In genomic region chr9:101181962-101182701, GRCm38 (mm10) we compare ENCODE assay signal across 7 mouse cellular contexts.
DNase-seq lines count a peak whose midpoint lies in the region; ATAC-seq and TF ChIP-seq lines count a peak whose summit lies in the region.

No protein-coding gene starts in this region.

- peak; percentile 79 to 95 for DNase-seq in adrenal gland, adult (ENCODE audit: inconsistent age in 2 of 2, low spot score in 1 of 2)
- DNase-seq in gastrocnemius, postnatal 14 days: peak; percentile 84
- DNase-seq in left cerebral cortex, postnatal 14 days (ENCODE audit: low spot score in 2 of 2): peak; percentile 94
- peak; percentile 74 for DNase-seq in midbrain, embryonic 10.5 days (ENCODE audit: low spot score)

- peak; percentile 83 for ATAC-seq in intestine, embryonic 15.5 days

- 39% methylated on average over 5 of the region's 5 CpGs for WGBS in intestine, embryonic 15.5 days
- 50% methylated on average over 5 of the region's 5 CpGs for WGBS in midbrain, embryonic 10.5 days
- 44% methylated on average over 5 of the region's 5 CpGs for WGBS in small intestine, adult 2 months

- H3K27me3 ChIP-seq in intestine, embryonic 15.5 days (replicated peaks): no peaks in the 10 kb centered on the region
- H3K27me3 ChIP-seq in midbrain, embryonic 10.5 days (ENCODE audit: low read depth, poor library complexity, severe bottlenecking): no peaks in the 10 kb centered on the region
- H3K27me3 ChIP-seq in small intestine, adult 2 months (ENCODE audit: control insufficient read depth, insufficient read depth, low read length): no peaks in the 10 kb centered on the region

- H3K9ac ChIP-seq in intestine, embryonic 15.5 days: no peak overlapping the region

- peak; percentile 75 for TF ChIP-seq CTCF in cortical plate, adult 2 months (IDR thresholded peaks at IDR 0.05; ENCODE audit: extremely low read depth, insufficient read depth, low read length)
- peak; percentile 40; the same call in 1 of the 2 replicates for TF ChIP-seq CTCF in small intestine, adult 2 months (IDR thresholded peaks at IDR 0.05; ENCODE audit: extremely low read depth, insufficient read length, insufficient replicate concordance, low read depth, low read length)

- 0 out of 2 replicates have a peak, but pooled peaks cover 1% of the 10 kb centered on the region for H3K4me1 ChIP-seq in cortical plate, adult 2 months (ENCODE audit: control insufficient read depth, insufficient read depth, low read length)
- H3K4me1 ChIP-seq in intestine, embryonic 15.5 days (replicated peaks): no peaks in the 10 kb centered on the region
- 0 out of 2 replicates have a peak, but pooled peaks cover 2% of the 10 kb centered on the region for H3K4me1 ChIP-seq in midbrain, embryonic 10.5 days
- H3K4me1 ChIP-seq in small intestine, adult 2 months (ENCODE audit: control insufficient read depth, insufficient read depth, insufficient read length, low read length): no peaks in the 10 kb centered on the region

- intact Hi-C loops in gastrocnemius, postnatal 14 days (cut with DNase I; ENCODE audit: low total_unique reads): no loop called here
- intact Hi-C loops in left cerebral cortex, postnatal 14 days (cut with DNase I): loop anchor here (2.0 to 10.0 kb wide), 3 partner anchors 131 to 1173 kb away; partner anchors contain the start of gene Ephb1

- H3K4me2 ChIP-seq in intestine, embryonic 15.5 days (replicated peaks): no peak overlapping the region

- H3K4me3 ChIP-seq in cortical plate, adult 2 months (ENCODE audit: insufficient read depth, low read length): no peak overlapping the region
- no peak overlapping the region for H3K4me3 ChIP-seq in intestine, embryonic 15.5 days (replicated peaks)
- no peak overlapping the region for H3K4me3 ChIP-seq in midbrain, embryonic 10.5 days
- H3K4me3 ChIP-seq in small intestine, adult 2 months (ENCODE audit: low read depth, low read length): no peak overlapping the region

- no peak for TF ChIP-seq POLR2A in cortical plate, adult 2 months (IDR thresholded peaks at IDR 0.05; ENCODE audit: extremely low read depth, insufficient read depth, low read length)
- TF ChIP-seq POLR2A in small intestine, adult 2 months (IDR thresholded peaks at IDR 0.05; ENCODE audit: low read depth, low read length): no peak

- no peak overlapping the region for H3K27ac ChIP-seq in cortical plate, adult 2 months (ENCODE audit: insufficient read depth, low read length)
- no peak overlapping the region for H3K27ac ChIP-seq in intestine, embryonic 15.5 days
- H3K27ac ChIP-seq in midbrain, embryonic 10.5 days (replicated peaks): no peak overlapping the region
- H3K27ac ChIP-seq in small intestine, adult 2 months (ENCODE audit: insufficient read depth, low read depth, low read length): no peak overlapping the region

- H3K9me3 ChIP-seq in intestine, embryonic 15.5 days: no peaks in the 10 kb centered on the region
- no peaks in the 10 kb centered on the region for H3K9me3 ChIP-seq in midbrain, embryonic 10.5 days (replicated peaks)

- no peaks in the 10 kb centered on the region for H3K36me3 ChIP-seq in intestine, embryonic 15.5 days
- peaks cover 22% of the 10 kb centered on the region for H3K36me3 ChIP-seq in midbrain, embryonic 10.5 days
- peaks cover 6% of the 10 kb centered on the region for H3K36me3 ChIP-seq in small intestine, adult 2 months (ENCODE audit: control insufficient read depth, insufficient read depth, low read length)
